Mouse (Mus musculus) cerebellum, adult 18-20 months (tissue): ENCODE results near the gene Card19.

Source experiments
- DNase-seq, 2 experiments: peaks; one replicate each; pipeline ENCODE4 v3.0.0; 2021

The Card19 gene

GRCm38 (mm10) chr13:49169448-49170207, 46.2 kb downstream of the Card19 start:
- DNase-seq: peak; percentile 94 to 98

DNA sequence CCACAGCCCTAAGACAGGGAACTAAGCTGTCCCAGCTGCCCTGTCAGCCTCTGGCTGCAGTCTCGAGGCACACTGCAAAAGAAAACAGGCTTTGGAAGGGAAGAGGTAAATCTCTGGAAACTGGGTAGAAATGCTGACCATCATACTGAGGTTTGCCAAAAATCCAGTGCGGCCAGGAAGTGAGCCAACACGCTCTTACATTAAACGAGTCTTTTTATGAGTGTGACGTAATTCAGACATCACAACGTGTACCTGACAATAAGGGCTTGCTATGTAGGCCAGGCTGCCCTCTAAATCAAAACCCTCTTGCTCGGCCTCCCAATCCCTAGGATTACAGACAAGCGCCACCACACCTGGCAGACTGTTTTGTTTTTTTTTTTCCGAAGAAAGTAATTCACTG, 48.8 kb downstream of the Card19 start:
- no peak for DNase-seq

DNA sequence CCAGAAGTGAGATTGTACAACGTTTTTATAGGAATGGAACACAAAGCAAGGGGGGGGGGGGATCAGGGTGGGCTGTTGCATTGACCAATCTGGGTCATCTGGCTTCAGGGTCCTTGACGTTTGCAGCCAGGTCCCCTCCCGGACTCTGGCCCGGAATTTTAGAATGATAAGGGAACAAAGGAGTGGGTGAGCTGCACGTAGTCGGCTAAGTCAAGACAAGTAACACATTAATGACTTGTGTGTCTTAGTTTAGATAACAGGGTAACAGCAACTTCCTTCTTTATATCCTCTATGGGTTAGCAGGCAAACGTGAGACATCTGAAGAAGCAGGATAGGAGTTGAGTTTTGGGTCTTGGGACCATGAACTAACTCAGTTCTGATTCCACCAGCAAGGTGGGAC, 52.2 kb downstream of the Card19 start:
- no peak for DNase-seq

DNA sequence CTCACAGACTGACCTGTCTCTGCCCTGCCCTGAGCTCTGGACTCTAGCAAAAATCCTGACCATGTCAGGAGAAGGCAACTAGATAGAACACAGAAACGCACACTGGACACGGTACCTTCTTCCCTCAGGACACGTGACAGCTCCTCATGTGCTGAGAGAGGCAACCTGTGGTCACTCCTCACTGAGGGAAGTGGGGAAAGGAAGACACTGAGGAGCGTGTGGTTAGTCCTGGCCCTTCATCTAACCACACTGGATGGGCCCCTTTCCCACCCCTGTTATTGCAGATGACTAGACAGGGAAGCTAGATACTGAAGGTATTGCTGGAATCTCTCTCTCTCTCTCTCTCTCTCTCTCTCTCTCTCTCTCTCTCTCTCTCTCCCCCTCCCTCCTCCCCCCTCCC, 53.1 kb downstream of the Card19 start:
- DNase-seq: no peak

DNA sequence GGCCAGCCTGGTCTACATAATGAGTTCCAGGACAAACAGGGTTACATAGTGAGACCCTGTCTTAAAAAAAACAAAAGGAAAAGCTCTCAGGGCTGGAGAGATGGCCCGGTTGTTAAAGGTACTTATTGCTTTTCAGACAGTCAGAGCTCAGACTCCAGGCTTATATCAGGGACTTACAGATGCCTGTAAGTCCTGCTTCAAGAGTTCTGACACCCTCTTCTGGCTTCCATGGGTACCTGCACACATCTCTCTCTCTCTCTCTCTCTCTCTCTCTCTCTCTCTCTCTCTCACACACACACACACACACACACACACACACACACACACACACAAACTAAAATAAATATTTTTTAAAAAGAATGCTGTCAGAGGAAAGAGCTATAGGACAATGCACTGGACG, 54.6 kb downstream of the Card19 start:
- DNase-seq: no peak

DNA sequence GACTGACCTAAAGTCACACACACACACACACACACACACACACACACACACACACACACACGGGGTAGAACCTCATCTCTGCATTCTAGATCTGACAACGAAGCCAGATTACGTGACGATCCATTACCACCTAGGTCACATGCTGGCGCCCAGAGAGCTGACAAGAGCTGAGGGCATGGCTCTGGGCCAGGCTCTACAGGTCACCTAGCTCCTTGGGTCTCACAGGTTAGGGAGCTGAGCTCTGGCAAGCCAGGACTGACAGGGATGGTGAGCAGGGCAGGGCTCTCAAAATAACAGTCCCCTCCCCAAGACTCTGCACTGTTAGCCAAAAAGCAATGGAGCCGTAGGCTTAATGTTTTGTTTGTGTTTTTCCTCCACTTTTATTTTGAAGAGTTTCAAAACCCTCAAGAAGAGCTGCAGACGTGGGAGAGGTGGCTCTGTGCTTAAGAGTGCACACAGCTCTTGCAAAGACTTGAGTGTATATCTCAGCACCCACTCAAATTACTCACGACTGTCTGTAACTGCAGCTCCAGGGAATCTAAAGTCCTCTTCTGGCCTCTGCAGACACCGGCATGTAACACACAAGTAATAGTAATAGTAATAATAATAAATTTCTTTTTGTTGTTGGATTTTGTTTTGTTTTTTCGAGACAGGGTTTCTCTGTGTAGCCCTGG, 57.7 kb downstream of the Card19 start:
- no peak for DNase-seq

DNA sequence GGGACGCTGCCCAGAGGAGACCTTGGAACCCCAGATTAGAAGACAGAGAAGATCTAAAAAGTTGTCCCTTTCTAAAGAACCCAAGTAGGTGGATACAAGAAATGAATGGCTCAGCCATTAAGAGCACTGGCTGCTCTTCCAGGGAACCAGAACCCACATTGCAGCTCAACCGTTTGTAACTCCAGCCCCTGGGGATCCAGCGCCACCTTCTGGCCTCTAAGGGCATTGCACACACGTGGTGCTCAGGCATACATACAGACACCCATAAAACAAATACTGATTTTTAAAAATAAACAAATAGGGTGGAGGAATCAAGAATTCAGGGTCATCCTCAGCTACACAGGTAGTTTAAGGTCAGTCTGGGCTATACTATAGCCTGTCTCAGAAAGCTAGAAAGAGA, 59.2 kb downstream of the Card19 start:
- no peak for DNase-seq

DNA sequence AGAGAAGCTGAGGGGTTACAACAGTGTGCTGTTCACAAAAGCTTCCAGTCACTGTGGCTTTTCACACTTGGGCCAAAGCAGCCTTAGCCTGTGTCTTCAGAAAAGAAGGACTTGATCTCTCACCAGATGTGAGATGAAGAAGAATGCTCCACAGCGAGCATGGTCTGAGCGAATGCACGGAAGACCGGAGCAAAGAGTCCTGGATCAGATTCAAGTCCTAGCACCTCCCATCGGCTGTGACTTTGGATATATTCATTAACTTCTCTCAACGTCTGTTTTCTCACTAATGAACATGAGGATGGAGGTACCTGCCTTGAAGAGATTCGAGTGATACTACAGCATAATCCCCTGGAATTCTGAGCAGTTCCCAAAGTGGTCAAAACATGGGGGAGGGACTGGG, 61.2 kb downstream of the Card19 start:
- DNase-seq: no peak

GRCm38 (mm10) chr13:49154028-49154427, 61.8 kb downstream of the Card19 start:
- DNase-seq: no peak
